Mouse (Mus musculus) subcutaneous adipose tissue, adult 2 months (tissue): Measurements from ENCODE around the gene Cmtr1. TPM values are rescaled to one million over a fixed set of nuclear protein-coding genes. Genes with fewer than 3 reads are reported as not detected.

Experiments used
- polyA plus RNA-seq: library from polyadenylated mRNA; depleted of rRNA; stranded (reverse); fragments of >200 nt; gene quantifications from 2 replicates; pipeline ENCODE4 v1.2.3, GENCODE M21; 2012; ENCODE audit warnings: low replicate concordance; rRNA removed

Cmtr1 gene
- polyA plus RNA-seq: 32.4 and 44.2 TPM in 2 replicates

DNA sequence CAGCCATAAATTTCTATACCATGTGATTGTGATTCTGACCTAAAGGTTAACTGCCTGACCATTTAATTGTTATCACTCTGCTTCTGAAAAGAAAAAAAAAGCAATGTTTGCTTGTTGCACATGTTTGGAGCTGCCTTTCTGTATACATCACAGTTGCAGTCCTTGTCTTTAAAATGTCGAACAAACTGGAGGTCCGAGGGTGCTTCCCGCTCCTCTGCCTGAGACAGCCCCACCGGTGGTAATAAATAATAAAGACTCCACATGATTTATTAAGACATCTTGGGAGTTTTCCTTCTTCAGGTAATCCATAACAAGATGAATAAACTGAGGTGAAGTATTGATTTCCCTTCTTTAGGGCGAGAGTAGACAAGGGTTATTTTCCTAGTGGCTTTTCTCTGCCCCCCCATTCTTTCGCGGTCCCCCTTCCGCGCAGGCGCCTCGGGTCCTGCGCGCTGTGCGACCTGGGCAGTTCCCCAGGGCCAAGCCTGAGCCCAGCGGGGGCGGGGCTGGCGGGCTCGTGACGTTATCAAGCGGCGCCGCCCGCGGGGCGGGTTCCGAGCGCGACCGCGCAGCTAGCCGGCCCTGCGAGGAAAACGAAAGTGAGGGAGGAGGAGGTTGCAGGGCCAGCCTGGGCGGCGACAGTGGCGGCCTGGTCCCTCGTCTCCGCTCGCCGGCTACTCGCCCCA is at the start of gene Cmtr1:
TSS of gene Cmtr1 (plus strand) at position 520 of the 686 bp plus-strand sequence.

DNA sequence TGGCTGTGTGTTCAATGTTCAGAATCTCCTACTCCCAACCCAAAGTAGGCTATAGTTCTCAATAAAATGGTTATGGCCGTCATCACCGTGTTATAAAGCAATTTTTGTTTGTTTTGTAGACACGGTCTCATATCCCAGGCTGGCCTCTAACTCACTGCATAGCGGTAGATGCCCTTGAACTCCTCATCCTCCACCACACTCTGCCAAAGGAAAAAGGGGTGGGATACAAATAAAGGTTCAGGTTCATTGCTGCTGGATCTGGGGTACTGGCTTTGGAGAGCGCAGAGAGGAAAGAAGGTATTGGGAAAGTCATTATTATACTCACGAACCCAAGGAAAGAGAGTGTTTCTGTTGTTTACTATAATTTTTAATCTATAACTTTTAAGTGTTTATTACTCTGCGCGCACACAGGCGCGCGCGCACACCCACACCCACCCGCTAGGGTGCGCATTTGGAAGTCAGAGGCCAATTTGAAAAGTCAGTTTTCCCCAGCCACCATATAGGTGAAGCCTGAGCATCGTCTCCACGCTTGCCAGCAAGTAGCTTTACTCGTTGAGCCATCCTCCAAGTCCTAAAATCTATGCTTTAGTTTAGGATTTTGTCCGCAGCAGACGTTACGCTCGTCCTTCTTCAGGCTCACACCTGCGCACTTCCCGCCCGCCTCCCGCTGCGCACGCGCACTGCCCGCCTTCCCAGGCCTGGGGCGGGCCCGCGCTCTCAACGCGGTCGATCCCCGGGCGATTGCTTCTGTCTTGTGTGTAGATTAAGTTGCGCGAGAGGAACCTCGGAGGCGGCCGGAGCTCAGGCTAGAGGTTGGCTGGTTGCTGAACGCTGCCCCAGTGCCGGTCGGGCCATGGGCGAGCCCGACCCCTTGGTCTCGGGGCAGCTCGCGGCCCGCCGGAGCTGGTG is 46.0 kb upstream of the Cmtr1 start, which contains the start of the genes Rnf8 and Gm28043:
TSS of gene Rnf8 (plus strand) at position 676 of the 909 bp plus-strand sequence.
TSS of gene Gm28043 (plus strand) at position 762 of the 909 bp plus-strand sequence.

DNA sequence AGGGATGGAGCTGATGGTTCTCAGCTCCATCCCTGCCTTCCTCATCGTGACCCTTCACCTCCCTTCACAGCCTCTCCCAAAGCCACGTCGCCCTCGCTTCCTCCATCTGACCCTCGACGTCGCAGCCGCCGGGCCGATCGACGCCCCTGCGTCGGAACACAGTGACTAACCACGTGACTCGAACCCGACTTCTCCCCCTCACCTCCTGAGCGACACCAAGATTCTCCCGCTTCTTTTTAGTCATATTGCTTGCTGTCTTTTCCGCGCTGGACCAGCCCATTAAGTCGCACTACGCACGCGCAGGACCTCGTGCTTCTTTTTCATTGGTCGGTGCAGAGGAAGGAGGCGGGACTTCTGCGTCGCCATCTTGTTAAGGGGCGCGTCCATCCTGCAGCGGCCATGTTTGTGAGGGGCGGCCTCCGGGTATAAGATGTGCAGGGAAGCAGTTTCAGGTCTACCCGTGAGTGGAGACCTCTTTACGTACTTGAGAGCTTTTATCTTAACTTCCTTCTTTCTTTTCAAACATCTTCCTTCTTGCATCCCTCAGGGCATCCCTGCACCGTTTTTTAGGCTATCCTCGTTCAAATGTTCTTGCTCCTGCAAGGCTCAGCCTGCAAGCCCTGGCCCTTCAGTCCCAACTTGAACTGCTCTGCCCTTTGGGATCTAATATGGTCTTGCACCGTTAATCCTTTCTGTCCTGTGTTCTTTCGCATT is 56.5 kb downstream of the Cmtr1 start, which contains the start of gene Ccdc167:
TSS of gene Ccdc167 (minus strand) at position 313 of the 714 bp plus-strand sequence.

Other genes with a start within 250 kb of the Cmtr1 start
- gene Pim1, start 169.8 kb upstream of the Cmtr1 start, polyA plus RNA-seq: 24.2 and 29.6 TPM in 2 replicates
- not detected in 2 replicates for gene Gm17657, start 111.0 kb upstream of the Cmtr1 start, polyA plus RNA-seq
- 15.9 and 20.6 TPM in 2 replicates for gene Tbc1d22b, start 110.8 kb upstream of the Cmtr1 start, polyA plus RNA-seq
- 0.40 TPM in 1 of 2 replicates, not detected in the other for gene Tmem217, start 108.2 kb upstream of the Cmtr1 start, polyA plus RNA-seq
- gene Rnf8, start 45.8 kb upstream of the Cmtr1 start, polyA plus RNA-seq: 20.4 and 33.3 TPM in 2 replicates
- 0.63 and 1.3 TPM in 2 replicates for gene Gm28043, start 45.7 kb upstream of the Cmtr1 start, polyA plus RNA-seq
- gene Ccdc167, start 56.4 kb downstream of the Cmtr1 start, polyA plus RNA-seq: 7.2 and 11.1 TPM in 2 replicates